Mouse (Mus musculus): ENCODE measurements at regions not wholly inside any gene's neighbourhood (a gene's known extent, or its start where the extent isn't known, plus 50 kb on each side); places are given as distances from the start of the nearest gene placed in this dataset.
"Not testable (repeated sequence)": the region's sequence is repeated elsewhere in the genome, so short reads cannot be mapped to it uniquely, and the experiment has no call there.

DNA sequence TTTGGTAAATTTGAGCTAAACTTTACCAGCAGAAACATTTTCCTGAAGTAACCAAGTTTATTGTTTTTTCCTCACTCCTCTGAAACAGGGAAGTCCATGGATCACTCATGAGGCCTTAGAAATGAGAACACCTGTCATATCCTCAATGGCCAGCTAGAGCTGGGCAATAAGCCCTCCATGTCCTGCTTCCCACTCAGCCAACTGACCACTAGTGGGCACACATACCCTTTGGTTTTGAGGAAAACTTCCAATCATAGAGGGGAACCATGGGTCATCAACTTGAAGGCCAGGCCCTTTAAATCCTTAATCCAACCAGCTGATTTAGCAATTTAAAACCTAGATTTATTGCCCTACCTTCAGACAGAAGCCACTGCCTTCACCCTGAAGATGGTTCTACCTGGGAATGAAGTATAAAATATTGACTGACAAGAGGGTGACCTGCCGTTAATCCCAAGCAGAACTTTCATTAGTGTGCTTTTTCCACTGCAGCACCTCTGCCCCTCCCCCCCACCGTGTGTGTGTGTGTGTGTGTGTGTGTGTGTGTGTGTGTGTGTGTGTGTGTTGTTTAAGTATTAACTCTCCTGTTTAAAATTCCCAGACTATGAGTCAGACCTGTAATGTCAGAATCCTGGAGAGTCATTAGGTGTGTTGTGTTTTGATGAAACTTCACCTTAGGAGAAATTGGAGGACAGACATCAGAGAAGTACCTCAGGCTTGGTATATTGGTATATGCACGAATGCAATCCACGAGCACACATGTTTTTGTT is 312.3 kb downstream of the Hdgfl1 start:
- no peak for DNase-seq (ENCODE audit: low spot score)

DNA sequence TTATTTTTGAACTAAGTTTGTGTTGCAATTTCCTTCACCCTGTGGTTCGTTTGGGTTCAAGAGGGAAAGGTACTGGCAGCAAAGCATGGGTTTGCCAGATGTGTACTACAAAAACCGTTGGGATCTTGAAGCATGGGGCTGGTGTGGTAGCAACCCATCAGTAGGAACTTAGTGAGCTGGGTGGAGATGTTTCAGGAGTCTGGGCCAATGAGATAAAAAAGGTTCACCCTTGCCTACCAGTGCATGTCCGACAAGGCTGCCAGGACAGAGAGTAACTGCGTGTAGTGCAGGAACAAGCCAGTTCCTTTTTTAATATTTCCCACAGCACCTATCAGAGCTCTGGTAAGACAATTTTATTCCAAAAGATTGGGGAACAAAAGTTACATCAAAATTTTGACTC is 343.3 kb downstream of the Hdgfl1 start:
- DNase-seq (ENCODE audit: low spot score), result no peak

DNA sequence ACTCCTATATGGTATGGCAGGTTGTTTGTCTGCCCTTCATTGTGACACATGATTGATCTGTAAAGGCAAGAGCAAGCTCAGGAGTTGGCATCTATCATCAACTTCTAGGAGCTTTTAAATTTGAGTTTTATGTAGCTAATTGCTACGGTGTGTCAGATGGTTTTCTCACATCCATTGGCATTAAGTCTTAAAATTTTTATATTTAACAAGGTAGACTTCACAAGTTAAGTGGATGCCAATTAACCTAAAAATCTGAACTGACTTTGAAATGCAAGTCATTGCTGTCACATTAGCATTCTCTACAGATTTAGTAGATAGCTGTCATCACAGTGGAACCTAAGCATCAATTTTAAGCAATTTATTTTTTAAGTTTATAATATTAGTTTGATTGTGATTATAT is 345.5 kb downstream of the Hdgfl1 start:
- DNase-seq (ENCODE audit: low spot score), result no peak

DNA sequence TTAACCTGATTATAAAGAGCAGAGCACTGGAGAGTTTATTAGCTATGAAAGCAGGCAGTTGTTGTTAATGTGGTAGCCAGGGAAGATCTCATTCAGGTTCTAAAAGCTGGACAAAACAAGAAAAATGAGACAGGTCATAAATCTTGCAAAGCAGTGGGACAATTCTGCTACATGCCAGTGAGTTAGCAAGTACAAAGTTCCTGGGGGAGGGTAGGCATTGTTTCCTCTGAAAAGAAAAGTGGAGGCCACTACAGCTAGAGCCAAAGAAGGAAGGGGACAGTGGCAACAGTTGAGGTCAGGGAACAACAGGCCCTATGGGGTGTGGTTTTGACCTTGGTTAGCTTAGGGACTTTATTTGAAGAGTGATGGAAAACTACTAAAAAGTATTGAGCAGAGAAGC is 364.2 kb downstream of the Hdgfl1 start:
- DNase-seq (ENCODE audit: low spot score), result no peak

DNA sequence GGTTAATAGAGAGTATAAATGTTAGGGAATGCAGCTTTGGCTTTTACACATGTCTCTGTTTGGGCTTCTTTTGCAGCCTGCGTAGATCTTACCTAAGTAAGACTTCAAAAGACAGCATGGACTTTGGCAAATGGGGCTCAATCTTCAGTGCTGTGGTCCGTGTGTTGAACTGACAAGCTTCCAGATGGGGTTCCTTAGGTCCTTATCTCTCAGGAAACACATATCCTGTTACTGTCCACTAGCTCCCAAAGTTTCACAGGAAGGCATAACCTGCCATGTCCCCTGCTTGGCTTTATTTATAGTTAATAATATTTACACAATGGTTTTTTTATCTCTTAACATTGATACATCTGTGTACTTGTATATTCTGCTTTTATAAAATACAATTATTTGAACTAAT is 365.3 kb downstream of the Hdgfl1 start:
- no peak for DNase-seq (ENCODE audit: low spot score)

DNA sequence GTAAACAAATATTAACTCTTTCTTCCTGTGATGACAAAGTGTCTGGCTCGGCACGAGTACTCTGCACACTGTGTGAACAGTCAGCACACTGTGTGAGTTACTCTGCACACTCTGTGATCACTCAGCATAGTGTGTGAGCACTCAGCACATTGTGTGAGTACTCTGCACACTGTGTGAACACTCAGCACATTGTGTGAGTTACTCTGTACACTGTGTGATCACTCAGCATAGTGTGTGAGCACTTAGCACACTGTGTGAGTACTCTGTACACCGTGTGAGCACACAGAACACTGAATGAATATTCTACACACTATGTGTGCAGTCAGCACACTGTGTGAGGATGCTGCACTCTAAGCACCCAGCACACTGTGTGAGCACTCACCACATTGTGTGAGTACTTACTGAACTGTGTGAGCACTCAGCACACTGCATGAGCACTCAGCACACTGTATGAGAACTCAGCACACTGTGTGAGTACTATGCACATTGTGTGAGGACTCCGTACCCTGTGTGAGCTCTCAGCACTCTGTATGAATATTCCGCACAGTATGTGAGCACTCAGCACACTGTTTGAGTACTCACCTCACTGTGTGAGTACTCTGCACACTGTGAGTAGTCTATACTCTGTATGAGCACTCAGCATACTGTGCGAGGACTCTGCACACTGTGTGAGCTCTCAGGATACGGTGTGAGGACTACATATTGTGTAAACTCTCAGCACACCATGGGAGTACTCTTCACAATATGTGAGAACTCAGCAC is 381.9 kb downstream of the Hdgfl1 start:
- DNase-seq (ENCODE audit: low spot score), result no peak

DNA sequence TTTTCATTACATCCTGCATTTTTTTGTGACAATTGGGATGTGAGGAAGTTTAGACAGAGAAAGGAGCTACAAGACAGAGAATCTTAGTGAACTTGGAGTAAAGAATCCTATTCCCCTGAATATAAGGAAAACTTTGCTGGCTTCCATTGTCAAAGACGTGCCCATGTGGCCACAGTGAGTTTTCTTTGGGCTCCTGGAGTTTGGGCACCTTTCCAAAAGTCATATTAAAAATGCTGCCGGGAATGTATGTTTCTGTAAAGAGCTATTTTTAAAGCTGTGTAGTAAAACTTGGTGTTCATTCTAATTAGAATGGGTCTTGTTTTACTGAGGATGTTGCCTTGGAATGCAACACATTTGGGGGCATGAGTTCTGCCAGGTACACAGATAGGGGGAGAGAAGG is 387.3 kb downstream of the Hdgfl1 start:
- no peak for DNase-seq (ENCODE audit: low spot score)

DNA sequence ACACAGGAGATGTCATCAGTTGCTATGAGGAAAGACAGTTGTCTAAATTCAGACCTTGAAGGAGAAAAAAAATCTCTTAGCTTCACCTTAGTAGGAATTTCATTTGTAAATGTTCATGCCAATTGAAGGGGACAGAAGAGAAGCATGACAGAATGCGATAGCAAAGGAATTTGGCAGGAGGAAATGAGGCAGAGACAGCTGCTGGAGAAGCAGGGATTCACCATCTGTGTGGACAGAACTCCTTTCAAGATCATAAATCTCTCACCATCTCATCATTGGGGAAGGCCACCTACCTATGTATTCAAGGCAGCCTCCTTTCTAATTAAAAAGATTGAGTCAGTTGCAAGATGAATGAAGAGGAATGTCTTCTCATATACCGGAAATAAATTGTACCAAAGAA is 387.8 kb downstream of the Hdgfl1 start:
- no peak for DNase-seq (ENCODE audit: low spot score)

DNA sequence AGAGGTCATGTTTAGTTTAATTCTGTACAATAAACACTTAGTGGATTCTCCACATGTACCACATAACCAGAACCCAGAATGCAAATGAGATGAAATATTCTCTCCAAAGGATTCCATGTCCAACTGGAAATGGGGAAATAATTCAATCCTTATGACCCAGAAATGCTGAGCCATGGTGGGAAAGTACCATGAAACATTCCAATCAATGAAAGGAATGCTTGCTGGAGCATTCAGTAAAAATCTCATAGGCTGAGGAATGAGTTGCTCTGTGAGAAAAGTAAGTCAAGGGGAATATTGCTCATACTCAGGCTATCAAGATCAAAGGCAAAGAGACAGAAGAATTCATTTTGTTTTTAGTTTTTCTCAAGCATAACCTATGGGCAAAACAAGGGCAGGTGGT is 394.4 kb downstream of the Hdgfl1 start:
- no peak for DNase-seq (ENCODE audit: low spot score)

DNA sequence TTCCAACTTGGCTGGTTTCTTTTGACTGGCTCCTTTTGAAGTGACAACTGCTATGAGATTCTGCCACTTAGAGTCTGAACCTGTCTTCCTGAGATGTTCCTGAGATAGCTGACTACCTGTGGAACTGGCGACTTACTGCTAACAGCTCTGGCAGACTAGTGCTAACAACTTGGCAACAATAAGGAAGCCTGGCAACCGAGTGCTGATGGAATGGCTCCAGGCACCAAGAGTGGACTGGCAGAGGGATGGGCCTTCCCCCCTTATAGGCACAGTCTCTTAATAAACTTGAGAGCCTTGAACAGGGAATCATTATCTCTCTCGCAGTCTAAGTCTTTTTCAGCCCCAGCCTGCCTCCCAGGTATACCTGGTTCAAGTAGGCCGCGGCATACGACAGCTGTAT is 404.1 kb downstream of the Hdgfl1 start:
- not testable (repeated sequence) for DNase-seq (ENCODE audit: low spot score)

DNA sequence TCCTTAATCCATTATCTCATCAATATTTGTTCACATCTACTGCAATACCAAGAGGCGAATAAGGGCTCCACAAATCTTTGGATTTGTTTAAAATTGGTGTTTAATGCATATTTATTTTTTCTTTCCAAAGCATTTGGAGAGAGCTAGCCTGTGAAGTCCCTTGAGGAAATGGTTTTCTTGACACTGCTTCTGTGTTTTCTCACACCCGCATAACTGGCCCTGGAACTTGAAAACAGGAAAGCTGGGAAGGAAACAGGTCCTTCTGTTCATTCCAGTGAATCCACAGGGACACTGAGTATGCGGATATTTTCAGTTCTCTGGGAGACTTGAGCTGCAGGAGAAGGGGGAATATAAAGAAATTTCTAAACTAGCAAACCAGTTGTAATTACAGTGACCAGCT is 413.6 kb downstream of the Hdgfl1 start:
- DNase-seq (ENCODE audit: low spot score), result no peak

DNA sequence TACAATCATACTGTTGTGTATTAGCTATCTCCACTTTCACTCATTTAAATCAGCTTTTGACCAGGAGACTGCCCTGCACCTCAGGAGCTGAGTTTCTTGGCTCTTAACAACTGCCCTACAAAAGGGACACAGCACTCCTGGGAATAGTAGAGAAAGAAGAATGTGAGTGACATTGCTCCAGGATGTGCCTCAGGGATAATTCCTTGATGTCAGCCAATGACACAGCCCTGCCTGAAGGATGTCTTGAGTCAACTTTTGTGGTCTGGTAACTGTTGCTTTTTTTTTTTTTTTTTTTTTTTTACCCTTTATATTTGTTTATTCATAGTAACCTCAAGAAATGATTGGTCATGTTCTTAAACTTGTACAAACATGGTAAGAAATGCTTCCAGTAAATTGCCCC is 415.5 kb downstream of the Hdgfl1 start:
- DNase-seq (ENCODE audit: low spot score), result no peak

DNA sequence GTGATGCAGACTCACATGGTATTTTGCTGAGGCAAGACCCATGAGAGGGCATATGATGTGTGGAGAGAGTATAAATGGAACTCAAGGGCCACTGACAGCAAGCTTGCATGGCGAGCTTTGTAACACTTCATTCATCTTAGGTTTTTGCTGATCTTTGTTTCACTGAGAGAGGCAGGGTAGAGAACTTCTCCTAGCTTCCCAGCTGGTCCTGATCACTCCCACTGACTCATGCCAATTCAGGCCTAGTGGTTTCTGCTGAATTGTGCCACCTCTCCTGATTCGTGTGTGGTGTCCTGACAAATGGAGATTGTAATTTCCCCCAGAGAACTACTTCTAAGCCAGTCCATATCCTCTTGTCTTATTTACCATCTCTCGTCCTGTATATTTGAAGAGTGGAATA is 419.5 kb downstream of the Hdgfl1 start:
- DNase-seq (ENCODE audit: low spot score), result no peak

DNA sequence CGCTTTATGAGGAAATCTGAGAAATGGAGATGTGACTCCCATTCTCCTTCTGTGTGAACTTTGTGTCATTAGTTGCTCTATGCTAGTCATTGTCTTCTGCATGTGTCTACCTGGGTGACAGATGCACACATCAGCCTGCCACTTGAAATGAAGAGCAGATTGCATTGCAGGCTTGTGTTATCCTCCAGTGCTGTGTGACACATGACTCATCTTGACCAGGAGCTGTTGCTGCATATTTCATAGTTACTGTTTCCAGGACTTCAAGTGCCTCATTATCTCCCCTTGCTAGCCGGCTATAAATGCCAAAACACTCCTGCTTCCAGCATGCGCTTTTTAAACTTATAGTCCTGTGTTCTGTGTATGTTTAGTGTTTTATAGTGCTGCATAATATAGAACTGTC is 431.2 kb downstream of the Hdgfl1 start:
- DNase-seq (ENCODE audit: low spot score), result no peak

DNA sequence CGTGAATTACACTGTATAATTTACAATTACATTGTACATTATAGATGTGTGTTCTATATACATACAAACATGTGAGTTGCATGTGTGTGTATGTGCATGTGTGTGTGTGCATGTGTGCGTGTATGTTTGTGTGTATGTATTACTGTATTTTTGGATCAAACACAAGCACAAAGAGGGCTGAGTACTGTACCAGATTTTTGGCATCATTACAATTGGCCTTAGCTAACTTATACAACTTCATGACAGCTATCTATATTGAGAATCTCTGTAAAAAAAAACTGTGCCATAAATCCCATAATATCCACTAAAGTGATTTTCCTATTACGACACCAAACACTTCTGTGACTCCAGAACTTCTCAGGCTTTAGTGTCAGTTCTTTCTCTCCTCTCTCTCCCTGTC is 444.9 kb downstream of the Hdgfl1 start:
- no peak for DNase-seq (ENCODE audit: low spot score)

DNA sequence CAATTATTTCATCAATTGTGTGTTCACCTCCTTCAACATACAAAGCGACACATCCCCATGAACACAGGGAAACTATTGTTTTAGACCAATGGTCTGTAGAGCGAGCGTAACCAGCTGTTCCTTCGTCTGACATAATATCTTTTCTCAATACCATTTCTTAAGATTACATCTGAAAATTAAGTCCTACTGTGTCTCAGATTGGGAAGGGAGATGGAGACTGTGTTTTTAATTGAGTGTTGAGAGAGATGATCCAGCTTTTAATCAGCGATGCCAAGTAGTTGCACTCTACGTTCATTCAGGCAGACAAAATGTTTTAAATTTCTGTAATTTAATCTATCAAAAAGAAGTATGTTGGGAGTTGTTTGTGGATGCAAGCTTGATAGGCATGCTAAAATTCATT is 445.3 kb downstream of the Hdgfl1 start:
- no peak for DNase-seq (ENCODE audit: low spot score)

DNA sequence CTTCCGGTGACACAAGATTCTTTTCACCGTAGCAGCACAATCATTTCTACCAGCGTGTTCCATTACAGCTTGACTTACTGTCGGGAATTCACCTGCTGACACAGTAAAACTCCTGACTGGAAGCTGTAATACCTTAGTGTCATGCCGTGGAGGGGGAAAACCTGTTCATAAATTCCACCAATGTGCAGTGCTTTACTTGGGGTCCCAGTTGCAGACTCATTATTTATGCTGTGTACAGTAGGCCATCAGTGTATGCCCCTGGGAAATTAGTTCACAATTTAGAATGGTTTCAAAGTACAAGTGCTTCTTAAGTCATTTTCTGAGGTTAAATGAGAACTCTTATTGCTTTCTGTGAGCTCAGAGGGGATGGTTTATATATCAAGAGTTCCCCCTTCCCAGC is 451.4 kb downstream of the Hdgfl1 start:
- no peak for DNase-seq (ENCODE audit: low spot score)

DNA sequence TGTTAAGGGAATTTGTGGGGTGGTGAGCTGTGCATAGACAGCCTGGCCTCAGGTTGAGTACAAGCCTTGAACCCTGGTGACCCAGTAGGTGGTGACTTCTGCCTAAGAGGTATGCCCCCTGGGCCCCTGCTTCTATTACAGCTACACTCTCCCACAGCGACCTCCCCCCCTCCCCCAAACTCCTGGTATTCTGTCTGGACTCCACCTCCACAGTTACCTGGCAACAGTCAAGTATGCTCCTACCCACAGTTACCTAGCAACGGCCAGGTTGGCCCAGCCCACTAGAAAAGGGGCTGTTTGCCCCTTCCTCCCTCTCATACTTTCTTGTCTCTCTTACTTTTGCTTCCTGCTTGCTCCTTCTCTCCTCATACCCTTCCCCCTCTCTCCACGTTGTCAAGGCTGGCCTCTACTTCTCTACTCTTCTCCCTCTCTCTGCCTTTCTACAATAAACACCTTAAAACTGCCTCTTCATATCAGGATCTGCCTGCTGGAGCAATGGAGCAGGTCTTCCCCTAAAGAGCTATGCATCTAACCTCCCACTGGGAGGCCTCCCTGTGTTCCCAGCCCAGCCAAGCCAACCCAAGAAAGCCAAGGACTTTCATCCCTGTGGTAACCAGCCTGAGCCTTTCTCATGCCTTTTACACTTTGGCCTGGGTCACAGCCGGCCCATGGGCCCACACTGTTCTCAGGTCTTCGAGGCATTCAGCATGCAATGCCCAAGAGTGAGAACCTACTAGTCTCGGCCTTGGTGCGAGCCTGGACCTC is 457.5 kb downstream of the Hdgfl1 start:
- DNase-seq (ENCODE audit: low spot score), result no peak

DNA sequence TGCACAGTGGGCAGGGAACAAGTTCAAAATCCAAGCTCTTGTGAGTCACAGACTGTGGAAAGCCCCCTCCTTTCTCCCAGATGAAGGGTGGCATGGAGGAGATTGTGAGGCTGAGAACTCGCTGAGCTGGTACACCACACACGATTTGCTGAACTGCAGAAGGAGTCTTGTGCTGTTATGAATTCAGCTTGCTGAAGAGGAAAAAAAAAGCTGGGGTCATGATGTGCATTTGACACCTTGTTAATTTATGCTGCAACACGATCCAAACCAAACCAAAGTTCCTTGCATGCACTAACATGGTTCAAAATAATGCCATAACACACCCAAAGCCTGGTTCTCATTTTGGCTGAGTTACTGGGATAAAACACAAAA is 485.9 kb downstream of the Hdgfl1 start:
- no peak for DNase-seq (ENCODE audit: low spot score)

DNA sequence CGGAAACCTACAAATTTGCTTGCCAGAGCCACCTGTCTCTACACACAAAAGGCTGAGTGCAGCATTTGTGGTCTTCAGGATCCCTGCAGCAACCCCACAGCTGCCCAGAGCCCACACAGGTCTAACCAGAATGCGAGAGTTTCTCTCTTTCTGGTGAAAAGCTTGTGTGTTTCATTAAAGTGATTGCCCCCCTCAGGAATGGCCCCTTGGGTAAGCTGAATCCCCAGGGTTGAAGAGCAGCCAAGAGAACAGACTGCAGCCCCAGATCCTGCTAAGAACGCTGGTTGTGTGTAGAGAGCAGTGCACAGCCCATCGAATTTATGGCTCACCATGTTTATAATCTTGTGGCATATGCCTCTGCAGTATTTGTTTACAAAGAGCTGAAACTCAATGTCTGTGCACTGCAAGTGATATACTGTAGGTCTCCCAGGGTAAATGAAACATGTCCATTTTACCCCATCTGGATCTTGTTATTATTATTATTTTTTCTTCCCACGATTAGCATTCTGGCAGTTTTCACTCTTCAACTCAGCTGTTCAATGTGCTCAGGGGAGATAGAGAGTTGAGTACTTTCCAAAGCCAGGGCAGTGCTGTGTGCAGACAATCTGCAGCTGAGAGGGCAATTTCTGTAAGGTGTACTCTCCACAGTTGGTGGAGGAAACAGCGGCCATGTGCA is 486.4 kb downstream of the Hdgfl1 start:
- no peak for DNase-seq (ENCODE audit: low spot score)

DNA sequence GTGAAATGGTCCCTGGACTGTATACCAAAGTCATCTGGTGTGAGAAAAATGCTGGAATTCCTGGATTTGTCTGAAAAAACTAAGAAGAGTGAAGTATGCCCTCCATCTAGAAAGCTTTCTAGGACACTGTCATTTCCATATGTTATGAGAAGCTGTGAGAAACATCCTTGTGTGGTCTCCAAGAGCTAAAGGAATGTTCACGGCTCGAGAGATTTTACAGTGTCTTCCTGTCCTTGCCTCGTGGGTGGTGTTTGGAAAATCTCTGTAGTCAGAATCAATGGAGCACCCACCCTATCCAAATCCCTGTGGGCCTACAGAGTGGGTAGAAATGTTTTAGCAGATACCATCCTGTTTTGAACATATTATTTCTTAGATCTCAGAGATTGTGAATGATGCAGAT is 487.7 kb downstream of the Hdgfl1 start:
- DNase-seq (ENCODE audit: low spot score), result no peak

DNA sequence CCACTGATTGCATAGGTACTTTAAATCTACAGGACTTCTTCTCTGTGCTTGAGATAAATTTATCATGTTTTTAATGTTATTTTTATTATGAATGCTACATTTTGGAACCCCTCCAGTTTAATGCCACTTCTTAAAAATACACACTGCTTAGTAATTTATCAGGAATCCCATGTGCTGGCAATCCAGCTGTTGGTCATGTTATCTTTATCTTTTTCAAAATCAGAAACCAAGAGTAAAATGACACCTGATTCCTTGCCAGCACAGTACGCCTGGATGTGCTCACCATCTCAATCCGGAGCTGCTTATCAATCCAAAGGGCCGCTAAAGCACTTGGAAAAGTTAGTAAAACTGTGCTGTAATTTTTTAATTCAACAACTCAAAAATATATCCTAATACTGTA is 497.1 kb downstream of the Hdgfl1 start:
- DNase-seq (ENCODE audit: low spot score), result no peak

DNA sequence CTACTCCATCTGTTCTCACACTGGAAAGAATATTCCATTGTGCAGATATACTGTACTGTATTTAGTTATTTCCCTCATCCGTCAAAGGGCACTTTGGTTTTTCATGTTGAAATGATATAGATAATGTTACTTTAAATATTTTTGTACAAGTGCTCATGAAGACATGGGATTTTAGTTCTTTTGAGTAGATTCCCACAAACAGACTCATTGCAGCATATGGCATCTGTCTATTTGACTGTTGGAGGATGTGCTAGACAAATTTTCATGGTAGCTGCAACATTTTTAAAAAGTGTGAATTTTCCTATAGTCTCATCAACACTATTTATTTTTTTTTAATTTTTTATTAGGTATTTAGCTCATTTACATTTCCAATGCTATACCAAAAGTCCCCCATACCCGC is 502.5 kb downstream of the Hdgfl1 start:
- no peak for DNase-seq (ENCODE audit: low spot score)
